Mouse (Mus musculus): ENCODE measurements around the gene Selp. TPM values are rescaled to one million over a fixed set of nuclear protein-coding genes. Genes with fewer than 3 reads are reported as not detected.

The Selp gene
- total and polyA plus RNA-seq, 3 experiments: 0.22 TPM; not detected in 2

GRCm38 (mm10) chr1:164199551-164199950 lies 84.5 kb downstream of the Selp start:
- no peak overlapping the region for H3K4me3 ChIP-seq (ENCODE audit: low read depth, low read length)
- ATAC-seq (ENCODE audit: extremely low read depth, insufficient number of reproducible peaks, low FRiP score, poor library complexity, severe bottlenecking): no peak
- H3K36me3 ChIP-seq (replicated peaks): no peaks in the 10 kb centered on the region
- TF ChIP-seq TAL1 (conservative IDR thresholded peaks at IDR 0.05; ENCODE audit: low read depth, low read length) (no peak), GATA1 (IDR thresholded peaks at IDR 0.05; ENCODE audit: borderline replicate concordance, low read length) (no peak), POLR2AphosphoS5 (IDR thresholded peaks at IDR 0.05; ENCODE audit: insufficient replicate concordance, low read depth, low read length) (no peak), CTCF (IDR thresholded peaks at IDR 0.05; ENCODE audit: low read depth, low read length) (no peak), GATA2 (IDR thresholded peaks at IDR 0.05; ENCODE audit: borderline replicate concordance, low read depth, low read length) (no peak)
- H3K4me1 ChIP-seq (ENCODE audit: insufficient read depth, low read depth, low read length): no peaks in the 10 kb centered on the region
- H3K27me3 ChIP-seq (ENCODE audit: insufficient read depth, low read length): 0 out of 2 replicates have a peak, but pooled peaks cover under 1% of the 10 kb centered on the region
- no peaks in the 10 kb centered on the region for H3K9me3 ChIP-seq (replicated peaks)
- DNase-seq (ENCODE audit: low spot score): no peak

Other genes starting within 250 kb of the Selp start
- 61.2 and 69.3 TPM in 2 replicates for gene Scyl3, start 186.2 kb upstream of the Selp start, total RNA-seq (2014; fragmentation: Nextera tagmentation)
- gene Scyl3, start 186.2 kb upstream of the Selp start, total RNA-seq (2017): 43.2 and 52.6 TPM in 2 replicates
- 10.6 and 10.7 TPM in 2 replicates for gene Scyl3, start 186.2 kb upstream of the Selp start, polyA plus RNA-seq (2012)
- gene BC055324, start 120.5 kb upstream of the Selp start, total RNA-seq (2014; fragmentation: Nextera tagmentation): 26.0 and 28.1 TPM in 2 replicates
- gene BC055324, start 120.5 kb upstream of the Selp start, total RNA-seq (2017): 34.7 and 39.9 TPM in 2 replicates
- 2.1 and 3.7 TPM in 2 replicates for gene BC055324, start 120.5 kb upstream of the Selp start, polyA plus RNA-seq (2012)
- gene Mettl18, start 120.4 kb upstream of the Selp start, total RNA-seq (2014; fragmentation: Nextera tagmentation): 8.1 TPM in 2 replicates
- 20.9 and 26.4 TPM in 2 replicates for gene Mettl18, start 120.4 kb upstream of the Selp start, total RNA-seq (2017)
- 0.36 and 0.80 TPM in 2 replicates for gene Mettl18, start 120.4 kb upstream of the Selp start, polyA plus RNA-seq (2012)
- gene Sele, start 67.0 kb upstream of the Selp start, total RNA-seq (2014; fragmentation: Nextera tagmentation): not detected in 2 replicates
- gene Sele, start 67.0 kb upstream of the Selp start, total RNA-seq (2017): 0.05 TPM in 1 of 2 replicates, not detected in the other
- gene Sele, start 67.0 kb upstream of the Selp start, polyA plus RNA-seq (2012): not detected in 2 replicates
- not detected in 2 replicates for gene Sell, start 53.3 kb upstream of the Selp start, total RNA-seq (2014; fragmentation: Nextera tagmentation)
- 0.06 and 0.38 TPM in 2 replicates for gene Sell, start 53.3 kb upstream of the Selp start, total RNA-seq (2017)
- gene Sell, start 53.3 kb upstream of the Selp start, polyA plus RNA-seq (2012): not detected in 2 replicates
- not detected in 2 replicates for gene F5, start 36.6 kb downstream of the Selp start, total RNA-seq (2014; fragmentation: Nextera tagmentation)
- under 0.01 and 0.05 TPM in 2 replicates for gene F5, start 36.6 kb downstream of the Selp start, total RNA-seq (2017)
- 0.01 TPM in 2 replicates for gene F5, start 36.6 kb downstream of the Selp start, polyA plus RNA-seq (2012)
- gene Slc19a2, start 133.8 kb downstream of the Selp start, total RNA-seq (2014; fragmentation: Nextera tagmentation): 33.7 and 37.8 TPM in 2 replicates
- 10.2 and 13.2 TPM in 2 replicates for gene Slc19a2, start 133.8 kb downstream of the Selp start, total RNA-seq (2017)
- gene Slc19a2, start 133.8 kb downstream of the Selp start, polyA plus RNA-seq (2012): 22.4 and 26.8 TPM in 2 replicates
- gene Ccdc181, start 160.3 kb downstream of the Selp start, total RNA-seq (2014; fragmentation: Nextera tagmentation): 17.4 and 17.6 TPM in 2 replicates
- 18.2 and 24.9 TPM in 2 replicates for gene Ccdc181, start 160.3 kb downstream of the Selp start, total RNA-seq (2017)
- 1.9 and 2.9 TPM in 2 replicates for gene Ccdc181, start 160.3 kb downstream of the Selp start, polyA plus RNA-seq (2012)
- 20.4 and 42.2 TPM in 2 replicates for gene Nme7, start 188.9 kb downstream of the Selp start, total RNA-seq (2014; fragmentation: Nextera tagmentation)
- gene Nme7, start 188.9 kb downstream of the Selp start, total RNA-seq (2017): 66.3 and 80.5 TPM in 2 replicates
- 2.1 and 2.5 TPM in 2 replicates for gene Nme7, start 188.9 kb downstream of the Selp start, polyA plus RNA-seq (2012)
- gene Blzf1, start 192.2 kb downstream of the Selp start, total RNA-seq (2014; fragmentation: Nextera tagmentation): 25.7 and 30.6 TPM in 2 replicates
- 25.9 and 33.4 TPM in 2 replicates for gene Blzf1, start 192.2 kb downstream of the Selp start, total RNA-seq (2017)
- gene Blzf1, start 192.2 kb downstream of the Selp start, polyA plus RNA-seq (2012): 1.8 and 2.2 TPM in 2 replicates